Mouse (Mus musculus) intestine, embryonic 16.5 days (tissue): ENCODE results near the gene Trpm3. TPM values are rescaled to one million over a fixed set of nuclear protein-coding genes. Genes with fewer than 3 reads are reported as not detected.

Experiments used
- ATAC-seq: fragments of 200-750 bp; cut with Nextera tagmentation; 2 replicates; pipeline ENCODE4 v1.8.0; 2017; ENCODE audit warnings: moderate TSS enrichment, moderate library complexity
- H3K27ac ChIP-seq: fragments of 300-500 bp; sonication (generic); 2 replicates; pipeline ENCODE4 v1.5.1; 2014; ENCODE audit warnings: mild to moderate bottlenecking, low read length
- H3K27me3 ChIP-seq: fragments of 300-500 bp; sonication (generic); replicated peaks from 2 replicates; pipeline ENCODE4 v1.6.1; 2014; ENCODE audit warnings: low read length, control low read depth, mixed read lengths; ENCODE audit not compliant: control insufficient read depth, insufficient read depth
- H3K36me3 ChIP-seq: fragments of 300-500 bp; sonication (generic); 2 replicates; pipeline ENCODE4 v1.6.1; 2014; ENCODE audit warnings: low read length, control low read depth; ENCODE audit not compliant: control insufficient read depth, insufficient read depth
- H3K4me1 ChIP-seq: fragments of 300-500 bp; sonication (generic); 2 replicates; pipeline ENCODE4 v1.6.1; 2014; ENCODE audit warnings: low read length, control low read depth, mixed read lengths; ENCODE audit not compliant: control insufficient read depth, insufficient read depth
- H3K4me2 ChIP-seq: fragments of 300-500 bp; sonication (generic); 2 replicates; pipeline ENCODE4 v1.6.1; 2014; ENCODE audit warnings: low read depth, low read length, control low read depth
- H3K4me3 ChIP-seq: fragments of 300-500 bp; sonication (generic); 2 replicates; pipeline ENCODE4 v1.5.1; 2014; ENCODE audit warnings: mild to moderate bottlenecking, low read length
- H3K9ac ChIP-seq: fragments of 300-500 bp; sonication (generic); 2 replicates; pipeline ENCODE4 v1.6.1; 2014; ENCODE audit warnings: low read depth, low read length
- H3K9me3 ChIP-seq: fragments of 300-500 bp; sonication (generic); 2 replicates; pipeline ENCODE4 v1.6.1; 2016; ENCODE audit warnings: low read length, control low read depth; ENCODE audit not compliant: control insufficient read depth
- WGBS: fragments of 180-500 bp; shearing (Covaris S2); extraction: QIAGEN DNeasy Blood & Tissue Kit; methylation state at CpG from one replicate; pipeline ENCODE4 v1.1.7; 2014; 5-methylcytosine and 5-hydroxymethylcytosine counted together
- polyA plus RNA-seq: library from polyadenylated mRNA; unstranded; fragments of >200 nt; fragmentation: Nextera tagmentation; extraction: Ambion mirVana; gene quantifications from 2 replicates; pipeline ENCODE4 v1.2.1, GENCODE M21; 2015

Trpm3 gene
- polyA plus RNA-seq, result 0.24 and 0.27 TPM in 2 replicates

DNA sequence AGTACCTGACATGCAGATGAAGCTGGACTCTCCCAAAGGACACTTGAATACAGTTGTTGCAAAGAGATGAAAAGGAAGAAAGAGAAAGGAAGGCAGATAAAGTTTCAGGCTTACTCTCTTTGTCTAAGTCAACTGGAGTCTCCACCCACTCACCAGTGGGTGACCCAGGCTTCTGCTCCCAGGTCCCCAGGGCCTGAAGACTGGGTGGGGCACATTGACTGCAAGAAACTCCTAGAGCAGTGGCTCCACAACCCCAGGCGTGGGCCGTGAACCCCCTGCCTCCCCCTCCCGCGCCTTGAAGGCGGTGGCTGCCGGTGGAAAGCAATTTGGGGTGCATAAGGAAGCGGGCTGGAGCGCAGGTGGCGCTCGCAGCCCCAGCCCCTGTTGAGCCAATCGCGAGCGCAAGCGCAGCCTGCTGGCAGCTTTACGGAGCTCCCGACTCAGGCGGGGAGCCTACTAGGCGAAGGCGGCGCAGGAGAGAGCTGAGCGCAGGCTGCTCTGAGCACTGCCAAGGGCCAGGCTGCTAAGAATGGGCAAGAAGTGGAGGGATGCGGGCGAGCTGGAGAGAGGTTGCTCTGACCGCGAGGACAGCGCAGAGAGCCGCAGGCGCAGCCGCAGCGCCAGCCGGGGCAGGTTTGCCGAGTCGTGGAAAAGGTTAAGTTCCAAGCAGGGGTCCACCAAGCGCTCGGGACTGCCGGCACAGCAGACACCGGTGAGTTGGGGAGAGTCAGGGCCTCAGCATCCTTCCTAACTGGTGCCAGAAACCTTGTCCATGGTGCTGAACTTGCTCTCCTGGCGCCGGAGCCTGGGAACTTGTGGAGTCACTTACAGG, at the start of gene Trpm3:
TSS of gene Trpm3 (plus strand) at position 457 of the 832 bp plus-strand sequence.
- H3K9ac ChIP-seq, result no peak within 1 kb of the TSS
- H3K4me3 ChIP-seq, result no peak within 1 kb of the TSS
- 1% methylated on average over 39 of the region's 39 CpGs for WGBS
- no peak within 1 kb of the TSS for H3K27ac ChIP-seq
- ATAC-seq, result peak; percentile 83
- H3K9me3 ChIP-seq, result no peaks in the 10 kb centered on the region
- H3K36me3 ChIP-seq, result no peaks in the 10 kb centered on the region
- H3K27me3 ChIP-seq, result peaks cover 5% of the 10 kb centered on the region; the same call in 1 of the 2 replicates
- peak within 1 kb of the TSS; percentile 32; the same call in 1 of the 2 replicates for H3K4me2 ChIP-seq
- H3K4me1 ChIP-seq, result peaks cover 3% of the 10 kb centered on the region; the same call in 1 of the 2 replicates

DNA sequence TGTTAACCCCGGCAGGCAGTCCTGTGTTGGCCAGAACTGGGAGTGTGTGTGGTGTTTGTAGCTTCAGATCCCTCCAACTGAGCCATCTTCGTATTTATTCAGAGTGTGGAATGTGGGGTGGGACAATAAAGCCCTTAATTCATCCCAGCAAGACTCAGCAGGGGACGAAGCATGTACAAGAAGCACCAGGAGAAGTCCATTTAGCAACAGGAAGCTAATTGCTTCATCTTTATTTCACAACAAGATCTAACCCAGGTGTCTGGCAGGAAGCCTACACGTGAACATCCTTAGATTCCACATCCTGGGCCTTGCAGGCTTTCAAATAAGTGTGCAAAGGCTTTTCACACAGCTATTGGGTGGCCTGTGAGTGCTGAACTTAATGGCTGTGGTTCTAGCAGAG, 38.3 kb upstream of the Trpm3 start:
- no peak for ATAC-seq
- 35% methylated on average over 4 of the region's 4 CpGs for WGBS
- H3K27ac ChIP-seq, result no peak overlapping the region

DNA sequence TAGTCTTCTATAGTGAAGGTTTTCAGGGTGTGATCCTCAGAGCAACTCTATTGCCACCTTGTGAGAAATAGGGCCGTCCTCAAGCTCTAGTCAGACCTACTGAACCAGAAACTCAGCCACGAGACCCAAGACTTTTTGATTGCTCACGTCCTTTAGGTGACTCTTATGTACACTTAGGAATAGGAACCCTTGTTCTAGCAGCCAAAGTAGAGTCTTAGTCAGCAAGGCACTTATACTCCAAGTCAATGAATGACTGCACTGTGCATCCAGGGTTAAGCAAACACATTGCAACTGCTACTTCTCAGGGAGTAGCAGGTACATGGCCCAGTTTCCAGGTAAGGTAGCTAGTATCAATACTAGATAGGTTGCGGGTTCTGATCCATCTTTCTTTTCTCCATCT, 35.0 kb upstream of the Trpm3 start:
- Histone ChIP-seq H3K9ac (no peak overlapping the region), H3K4me3 (no peak overlapping the region), H3K36me3 (no peaks in the 10 kb centered on the region), H3K27ac (no peak overlapping the region), H3K27me3 (no peaks in the 10 kb centered on the region), H3K9me3 (no peaks in the 10 kb centered on the region), H3K4me1 (no peaks in the 10 kb centered on the region), H3K4me2 (no peak overlapping the region)
- no peak for ATAC-seq
- 79% methylated on average over 4 of the region's 4 CpGs for WGBS

More for the DNA sequence above, 38.3 kb upstream of the Trpm3 start:
- Histone ChIP-seq H3K4me2 (no peak overlapping the region), H3K9me3 (no peaks in the 10 kb centered on the region), H3K4me1 (no peaks in the 10 kb centered on the region), H3K27me3 (no peaks in the 10 kb centered on the region), H3K9ac (no peak overlapping the region), H3K36me3 (no peaks in the 10 kb centered on the region), H3K4me3 (no peak overlapping the region)

DNA sequence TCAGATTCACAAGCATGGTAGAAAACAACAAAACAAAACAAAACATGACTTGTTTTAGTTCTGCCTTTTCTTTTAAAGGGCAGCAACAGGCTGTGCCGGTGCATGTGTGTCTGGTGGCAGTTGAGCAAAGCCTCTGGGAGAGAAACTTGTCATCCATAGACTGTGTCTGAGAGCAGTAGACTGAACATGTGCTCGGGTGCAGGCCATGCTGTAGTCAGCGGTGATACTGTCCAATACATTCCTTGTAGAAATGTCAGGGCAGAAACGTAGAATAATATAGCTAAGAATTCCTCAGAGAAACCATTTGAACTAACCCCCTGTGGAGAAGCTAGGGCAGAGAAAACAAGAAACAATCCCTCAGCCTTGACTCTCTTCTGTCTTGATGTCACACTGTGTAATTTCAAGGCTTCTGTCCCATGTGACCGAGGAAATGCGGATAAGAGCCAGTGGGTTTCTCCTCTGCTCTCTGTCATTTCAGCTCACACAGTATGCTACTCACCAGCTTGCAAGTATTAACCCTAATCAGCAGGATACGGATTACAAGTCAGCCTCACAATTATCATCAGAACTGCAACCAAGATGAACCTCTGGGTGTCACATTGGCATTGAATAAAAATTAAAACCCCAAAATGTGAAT, 33.9 kb upstream of the Trpm3 start:
- H3K27ac ChIP-seq, result no peak overlapping the region
- ATAC-seq, result no peak
- H3K36me3 ChIP-seq, result no peaks in the 10 kb centered on the region
- H3K4me1 ChIP-seq, result no peaks in the 10 kb centered on the region
- H3K4me2 ChIP-seq, result no peak overlapping the region
- whole genome bisulfite sequencing, result 73% methylated on average over 7 of the region's 7 CpGs
- no peaks in the 10 kb centered on the region for H3K9me3 ChIP-seq
- H3K9ac ChIP-seq, result no peak overlapping the region
- no peak overlapping the region for H3K4me3 ChIP-seq
- no peaks in the 10 kb centered on the region for H3K27me3 ChIP-seq

DNA sequence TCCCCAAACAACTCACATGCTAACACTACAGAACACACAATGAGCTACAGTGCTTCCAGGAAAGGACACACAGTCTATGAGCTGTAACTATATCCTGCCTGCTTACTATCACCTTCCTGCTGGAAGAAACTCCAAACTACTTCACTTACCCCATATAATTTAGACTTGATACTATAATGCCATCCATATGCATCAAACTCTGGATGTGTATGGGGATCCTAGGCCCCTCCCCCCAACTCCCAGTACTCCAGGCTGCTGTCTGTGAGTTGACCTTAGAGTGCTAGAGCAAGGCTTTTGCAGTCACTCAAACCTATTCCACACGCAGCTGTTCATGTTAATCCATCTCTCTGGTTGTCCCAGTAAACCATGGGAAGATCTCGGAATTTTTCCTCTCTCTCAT, 33.2 kb upstream of the Trpm3 start:
- Histone ChIP-seq H3K9ac (no peak overlapping the region), H3K4me1 (no peaks in the 10 kb centered on the region), H3K4me3 (no peak overlapping the region), H3K4me2 (no peak overlapping the region), H3K27ac (no peak overlapping the region), H3K9me3 (no peaks in the 10 kb centered on the region), H3K27me3 (no peaks in the 10 kb centered on the region), H3K36me3 (no peaks in the 10 kb centered on the region)
- 51% methylated on average over 2 of the region's 2 CpGs for WGBS
- ATAC-seq, result no peak

DNA sequence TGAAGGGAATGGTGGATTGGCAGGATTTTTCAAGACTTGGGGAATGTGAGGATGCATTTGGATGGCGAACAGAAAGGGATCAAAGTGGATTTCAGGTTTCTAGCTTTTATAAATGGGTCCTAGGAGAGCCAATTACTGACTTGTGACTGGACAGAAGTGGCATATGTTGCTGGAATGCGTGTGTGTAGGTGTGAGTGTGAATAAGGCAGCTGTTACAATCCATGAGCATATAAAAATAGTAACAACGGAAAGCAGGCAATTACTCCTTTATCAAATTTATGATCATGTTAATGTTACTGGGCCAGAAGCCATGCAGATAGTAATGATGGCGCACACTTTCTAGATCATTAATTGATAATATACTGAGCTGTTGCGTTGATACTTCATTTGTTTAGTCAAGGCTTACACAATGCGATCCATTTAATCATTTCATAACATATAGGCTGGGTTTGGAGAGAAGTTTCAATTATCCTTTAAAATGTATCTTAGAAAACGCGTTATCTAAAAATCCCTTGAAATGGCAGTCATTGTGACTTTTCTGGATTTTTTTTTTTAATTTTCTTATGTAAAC, 29.9 kb upstream of the Trpm3 start:
- Histone ChIP-seq H3K36me3 (no peaks in the 10 kb centered on the region), H3K4me2 (no peak overlapping the region), H3K4me1 (no peaks in the 10 kb centered on the region), H3K27me3 (no peaks in the 10 kb centered on the region), H3K27ac (no peak overlapping the region), H3K4me3 (no peak overlapping the region), H3K9ac (no peak overlapping the region), H3K9me3 (no peaks in the 10 kb centered on the region)
- whole genome bisulfite sequencing, result 87% methylated on average over 8 of the region's 8 CpGs
- ATAC-seq, result no peak

DNA sequence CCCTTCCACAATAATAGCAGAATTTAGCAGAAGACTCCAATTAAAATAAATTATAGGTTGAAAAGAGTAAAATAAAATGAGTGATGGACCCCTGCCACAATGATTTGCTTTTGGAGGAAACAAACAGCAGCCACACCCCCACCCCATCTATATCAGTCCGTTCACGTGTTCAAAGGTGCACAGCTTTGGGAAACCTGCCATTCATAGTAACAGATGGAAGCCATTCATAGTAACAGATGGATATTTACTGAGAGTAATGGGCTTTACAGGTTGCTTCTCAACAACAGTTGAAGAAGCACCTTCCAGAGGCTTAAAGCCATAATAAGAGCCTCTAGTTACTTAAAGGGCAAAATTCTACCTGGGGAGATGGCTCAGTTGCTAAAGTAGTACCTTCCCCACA, 17.9 kb upstream of the Trpm3 start:
- H3K4me1 ChIP-seq, result no peaks in the 10 kb centered on the region
- H3K4me3 ChIP-seq, result no peak overlapping the region
- no peak overlapping the region for H3K4me2 ChIP-seq
- H3K27me3 ChIP-seq, result no peaks in the 10 kb centered on the region
- no peak overlapping the region for H3K9ac ChIP-seq
- H3K9me3 ChIP-seq, result no peaks in the 10 kb centered on the region
- no peaks in the 10 kb centered on the region for H3K36me3 ChIP-seq
- WGBS, result 90% methylated on average over 2 of the region's 2 CpGs
- no peak overlapping the region for H3K27ac ChIP-seq
- ATAC-seq, result no peak

DNA sequence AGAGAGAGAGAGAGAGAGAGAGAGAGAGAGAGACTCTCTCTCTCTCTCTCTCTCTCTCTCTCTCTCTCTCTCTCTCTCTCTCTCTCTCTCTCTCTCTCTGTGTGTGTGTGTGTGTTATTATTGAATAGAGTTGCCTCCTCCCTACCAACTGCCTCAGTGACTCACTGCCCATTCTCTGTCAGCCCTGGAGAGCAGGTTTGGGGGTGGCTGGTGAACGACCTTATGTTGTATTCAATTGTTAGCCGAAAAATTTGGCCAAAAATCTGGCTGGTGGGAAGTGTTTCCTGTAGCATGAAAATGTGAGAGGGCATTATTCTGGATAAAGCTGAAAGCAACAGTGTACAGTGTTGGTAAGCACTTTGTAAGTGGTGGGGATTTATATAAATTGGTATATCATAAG, 17.2 kb upstream of the Trpm3 start:
- 82% methylated on average over 2 of the region's 2 CpGs for WGBS
- Histone ChIP-seq H3K27me3 (no peaks in the 10 kb centered on the region), H3K36me3 (no peaks in the 10 kb centered on the region), H3K27ac (no peak overlapping the region), H3K9ac (no peak overlapping the region), H3K4me2 (no peak overlapping the region), H3K4me3 (no peak overlapping the region), H3K4me1 (no peaks in the 10 kb centered on the region), H3K9me3 (no peaks in the 10 kb centered on the region)
- ATAC-seq, result no peak

DNA sequence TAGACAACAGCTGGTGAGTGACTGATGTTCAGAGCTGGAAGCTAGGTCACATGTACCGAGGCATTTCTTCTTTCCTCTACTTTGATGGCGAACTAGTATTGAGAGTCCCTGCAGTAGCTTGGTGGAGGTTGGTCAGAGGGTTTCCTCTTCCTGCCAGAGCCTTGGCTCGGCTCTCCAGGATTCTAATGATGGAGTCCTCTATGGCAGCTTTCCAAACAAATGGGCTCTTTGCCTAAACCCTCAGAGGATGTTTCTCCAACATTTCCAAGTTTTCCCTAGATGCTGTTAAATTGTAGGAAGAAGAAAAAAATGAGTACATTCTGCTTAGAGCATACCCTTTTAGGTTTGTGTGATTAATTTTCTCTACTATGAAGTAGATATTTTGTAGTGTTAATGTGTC, 6.2 kb upstream of the Trpm3 start:
- WGBS, result 61% methylated on average over 3 of the region's 3 CpGs
- ATAC-seq, result no peak

More for the DNA sequence above, 6.2 kb upstream of the Trpm3 start:
- Histone ChIP-seq H3K9me3 (no peaks in the 10 kb centered on the region), H3K9ac (no peak overlapping the region), H3K4me2 (no peak overlapping the region), H3K27me3 (no peaks in the 10 kb centered on the region), H3K4me1 (no peaks in the 10 kb centered on the region), H3K36me3 (no peaks in the 10 kb centered on the region), H3K27ac (no peak overlapping the region), H3K4me3 (no peak overlapping the region)
